Mouse (Mus musculus) brain, adult 2 months (tissue): ENCODE measurements at regions not wholly inside any gene's neighbourhood (a gene's known extent, or its start where the extent isn't known, plus 50 kb on each side); places are given as distances from the start of the nearest gene placed in this dataset.
A peak's percentile ranks its signal among the peaks of the same experiment; 100 is the strongest.

Experiments
- DNase-seq: peaks from one replicate; pipeline ENCODE4 v3.0.0; 2011; ENCODE audit warnings: low read depth, low spot score

DNA sequence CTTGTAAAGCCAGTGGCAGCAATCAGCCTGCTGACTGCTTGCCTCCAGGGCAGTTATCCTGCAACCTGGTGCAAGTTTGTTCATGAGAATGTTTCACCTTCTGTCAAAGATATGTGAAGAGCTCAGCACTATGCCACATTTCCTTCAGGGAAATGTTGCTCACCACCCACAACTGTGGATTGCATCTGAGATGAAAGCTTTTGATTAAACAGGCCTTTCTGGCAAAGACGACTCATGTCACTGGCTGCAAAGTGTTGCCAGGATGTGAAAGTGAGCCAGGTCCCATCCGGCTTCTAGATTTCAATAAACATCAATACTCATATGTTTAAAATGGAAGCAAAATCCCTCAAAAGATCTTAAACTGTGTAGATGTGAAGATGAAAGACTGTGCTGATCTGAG is 2121.0 kb downstream of the Gm37988 start:
- peak; percentile 29 for DNase-seq

DNA sequence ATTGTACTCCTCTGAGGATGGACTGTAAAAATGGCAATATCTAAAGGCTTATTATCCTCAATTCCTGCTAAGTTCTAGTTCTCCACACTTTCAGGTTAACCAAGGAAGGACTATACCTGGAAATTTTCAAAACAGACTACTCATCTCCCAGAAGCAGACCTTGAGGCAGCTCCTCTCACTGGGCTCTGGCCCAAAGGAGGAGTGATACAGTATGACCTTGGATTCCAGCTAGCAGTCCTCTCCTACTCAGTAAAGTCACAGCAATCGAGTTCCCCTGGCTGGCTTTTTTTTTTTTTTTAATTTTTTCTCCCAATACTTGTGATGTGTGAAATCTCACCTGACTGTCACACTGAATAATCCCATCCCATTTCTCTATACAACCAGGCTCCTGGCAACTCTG is 2124.2 kb downstream of the Gm37988 start:
- no peak for DNase-seq

DNA sequence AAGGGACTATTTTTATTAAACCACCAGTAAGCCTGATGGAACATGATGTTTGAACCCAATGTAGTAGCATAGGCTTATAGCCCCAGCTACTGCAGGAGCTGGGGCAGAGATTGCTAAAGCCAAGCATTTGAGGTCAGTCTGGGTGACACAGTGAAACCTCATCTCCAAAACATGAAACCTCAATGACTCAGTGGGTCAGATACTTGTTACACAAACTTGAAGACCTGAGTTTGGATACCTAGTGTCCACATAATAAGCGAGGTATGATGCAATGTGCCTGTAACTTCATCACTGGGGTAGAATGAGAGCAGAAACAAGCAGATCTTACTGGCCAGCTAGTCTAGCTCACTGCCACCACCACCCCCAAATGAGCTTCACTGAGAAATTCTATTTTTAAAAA is 2162.1 kb downstream of the Gm37988 start:
- DNase-seq = no peak

DNA sequence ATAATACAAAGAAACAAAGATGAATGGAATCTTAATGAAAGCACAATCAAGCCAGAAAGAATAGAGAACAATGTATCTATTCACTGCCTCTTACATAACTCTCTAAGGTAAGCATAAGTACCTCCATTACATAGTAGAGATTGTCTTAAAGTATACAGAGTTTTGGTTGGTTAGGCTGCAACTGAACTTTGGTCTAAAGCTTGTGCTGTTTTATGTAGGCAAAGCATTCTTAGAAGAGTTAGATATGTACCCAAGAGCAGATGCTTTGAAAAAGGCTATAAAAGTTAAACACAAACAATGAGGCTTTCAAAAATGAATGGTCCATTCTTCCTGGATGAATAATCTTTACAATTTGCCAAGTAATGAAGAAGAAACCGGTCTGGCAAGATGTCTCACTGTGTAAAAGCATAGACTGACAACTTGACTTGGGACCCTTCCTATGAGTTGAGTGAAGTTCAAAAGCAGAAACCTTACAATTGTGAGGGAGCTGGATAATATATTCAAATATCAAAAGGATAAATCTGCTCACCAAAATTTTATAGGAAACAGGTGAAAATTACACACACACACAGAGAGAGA is 2166.1 kb downstream of the Gm37988 start:
- DNase-seq = no peak

DNA sequence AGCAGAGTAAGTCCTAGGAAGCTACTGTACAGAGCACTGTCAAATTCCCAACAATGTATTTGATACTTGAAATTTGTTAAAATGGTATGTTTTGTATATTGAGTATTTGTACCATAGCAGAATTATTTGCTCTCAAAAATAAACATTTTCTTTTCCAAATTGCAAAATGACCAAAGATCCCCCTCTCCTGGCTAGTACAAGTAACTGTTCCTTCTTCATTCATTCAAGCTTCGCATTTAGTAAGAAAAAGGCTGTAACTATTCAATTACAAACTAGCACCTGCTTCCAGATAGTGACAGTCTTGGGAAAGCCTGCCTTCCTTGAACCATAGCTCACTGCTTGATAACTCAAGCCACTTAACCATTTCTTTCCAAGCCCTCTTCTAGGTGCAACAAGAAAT is 2171.9 kb downstream of the Gm37988 start:
- peak; percentile 15 for DNase-seq

DNA sequence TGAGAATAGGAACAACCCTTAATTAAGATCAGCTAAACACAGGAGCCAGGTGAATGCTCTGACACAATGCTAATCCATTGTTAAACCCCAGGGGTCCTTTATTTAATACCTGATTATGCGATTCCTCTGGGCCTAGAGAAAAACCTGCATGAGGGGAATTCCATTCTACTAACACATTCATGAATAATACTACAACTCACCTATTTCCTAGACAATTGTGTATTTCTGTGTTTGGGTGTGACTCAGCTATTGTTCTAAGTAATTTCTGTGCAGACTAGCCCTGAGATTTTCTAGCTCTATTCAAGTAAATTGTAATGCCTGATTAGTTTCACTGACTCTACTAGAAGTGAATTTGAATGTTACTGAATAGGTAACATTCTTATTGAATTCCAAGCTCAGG is 2176.5 kb downstream of the Gm37988 start:
- DNase-seq = no peak

DNA sequence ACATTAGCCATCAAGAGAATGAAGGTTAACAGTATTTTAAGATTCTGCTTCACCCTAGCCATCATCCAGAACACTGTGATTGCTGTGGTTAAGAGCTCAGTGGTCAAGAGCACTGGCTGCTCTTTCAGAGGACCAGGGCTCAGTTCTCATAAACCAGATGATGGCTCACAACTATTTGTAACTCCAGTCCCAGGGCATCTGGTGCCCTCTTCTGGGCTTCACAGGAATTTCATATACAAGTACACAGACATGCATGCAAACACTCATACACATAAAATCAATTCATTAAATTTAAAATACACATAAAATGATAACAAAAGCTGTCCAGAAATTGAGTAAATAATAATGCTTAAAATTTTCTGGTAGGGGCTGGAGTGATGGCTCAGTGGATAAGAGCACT is 2189.9 kb downstream of the Gm37988 start:
- DNase-seq = peak; percentile 1

DNA sequence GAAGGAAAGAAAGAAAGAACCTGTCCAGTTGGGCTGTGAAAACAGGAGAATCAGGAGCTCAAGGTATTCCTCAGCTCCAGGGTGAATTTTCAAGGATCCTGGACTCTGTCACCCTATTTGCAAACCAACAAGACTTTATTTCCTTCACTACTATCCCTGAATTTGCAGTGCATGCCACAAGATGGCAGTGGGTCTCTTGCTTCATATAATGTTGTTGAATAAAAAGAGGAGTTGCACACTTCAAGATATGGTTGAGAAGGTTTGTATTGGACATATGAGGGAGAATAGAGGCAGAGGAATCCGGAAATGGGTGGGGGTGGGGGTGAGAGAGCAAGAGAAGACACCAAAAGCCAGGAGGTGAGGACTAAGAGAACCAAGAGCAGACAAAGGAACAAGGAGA is 2202.5 kb downstream of the Gm37988 start:
- DNase-seq = peak; percentile 75
